Mouse (Mus musculus) spleen, adult 2 months (tissue): Measurements from ENCODE around the gene Brca1. TPM values are rescaled to one million over a fixed set of nuclear protein-coding genes. Genes with fewer than 3 reads are reported as not detected.

ENCODE experiments used
- DNase-seq, 2 experiments: peaks; one replicate each; pipeline versions ENCODE4 v3.0.0 to v3.0.0-alpha.2; 2012 to 2021; ENCODE audit warnings: low spot score in 2 of 2, low read depth in 1 of 2
- H3K27ac ChIP-seq: fragments of 200-500 bp; 2 replicates; pipeline ENCODE4 v1.5.1; 2012; ENCODE audit warnings: low read length, inconsistent platforms; ENCODE audit not compliant: insufficient read depth
- H3K27me3 ChIP-seq: fragments of 200-500 bp; 2 replicates; pipeline ENCODE4 v1.6.1; 2012; ENCODE audit warnings: mild to moderate bottlenecking, moderate library complexity, low read length, inconsistent platforms; ENCODE audit not compliant: control insufficient read depth, insufficient read depth
- H3K36me3 ChIP-seq: fragments of 200-500 bp; 2 replicates; pipeline ENCODE4 v1.6.1; 2012; ENCODE audit warnings: mild to moderate bottlenecking, low read length, inconsistent platforms; ENCODE audit not compliant: control insufficient read depth, insufficient read depth
- H3K4me1 ChIP-seq: fragments of 200-500 bp; 2 replicates; pipeline ENCODE4 v1.6.1; 2011; ENCODE audit warnings: inconsistent platforms; ENCODE audit not compliant: control insufficient read depth, insufficient read depth, insufficient read length
- H3K4me3 ChIP-seq: fragments of 200-500 bp; 2 replicates; pipeline ENCODE4 v1.5.1; 2011; ENCODE audit warnings: mild to moderate bottlenecking, inconsistent platforms; ENCODE audit not compliant: insufficient read depth, insufficient read length; ENCODE audit errors: extremely low read depth
- CTCF ChIP-seq: fragments of 200-500 bp; IDR thresholded peaks from 2 replicates; pipeline ENCODE4 v1.5.1; 2011; ENCODE audit warnings: mild to moderate bottlenecking, inconsistent platforms; ENCODE audit not compliant: insufficient read depth, insufficient read length, insufficient replicate concordance; ENCODE audit errors: extremely low read depth
- POLR2A ChIP-seq: fragments of 200-500 bp; IDR thresholded peaks from 2 replicates; pipeline ENCODE4 v1.6.1; 2011; ENCODE audit warnings: low read depth, low read length, inconsistent platforms
- WGBS: fragments of 180-500 bp; shearing (Covaris S2); methylation state at CpG from one replicate; pipeline ENCODE4 v1.1.7; 2018; 5-methylcytosine and 5-hydroxymethylcytosine counted together
- polyA plus RNA-seq: library from polyadenylated mRNA; depleted of rRNA; stranded (reverse); fragments of >200 nt; gene quantifications from 2 replicates; pipeline ENCODE4 v1.2.3, GENCODE M21; 2012

Brca1 gene
- polyA plus RNA-seq, 1 experiment: 1.5 TPM

DNA sequence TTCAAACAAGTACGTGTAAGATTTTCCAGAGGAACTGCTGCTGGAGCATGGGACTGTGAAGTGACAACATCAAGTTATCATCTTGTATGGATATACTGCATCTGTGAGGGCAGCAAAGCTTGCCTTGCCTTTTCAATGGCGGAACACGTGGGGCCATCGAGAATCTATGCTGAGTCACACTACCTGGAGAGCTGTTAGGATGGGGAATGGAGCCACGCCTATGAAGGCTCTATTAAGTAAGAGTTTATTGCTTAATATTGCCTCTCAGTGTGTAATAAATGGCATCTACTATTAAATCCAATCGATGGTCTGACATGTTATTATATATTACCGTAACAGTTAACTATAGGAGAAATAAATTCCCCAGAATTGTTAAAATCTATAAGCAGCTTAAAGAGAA is 44.7 kb downstream of the Brca1 start:
- no peak overlapping the region for H3K27ac ChIP-seq
- H3K36me3 ChIP-seq: peaks cover 2% of the 10 kb centered on the region; the same call in 1 of the 2 replicates
- H3K4me3 ChIP-seq: no peak overlapping the region
- H3K4me1 ChIP-seq: no peaks in the 10 kb centered on the region
- DNase-seq: no peak
- no peak for TF ChIP-seq POLR2A
- 92% methylated on average over 7 of the region's 7 CpGs for WGBS
- no peaks in the 10 kb centered on the region for H3K27me3 ChIP-seq

DNA sequence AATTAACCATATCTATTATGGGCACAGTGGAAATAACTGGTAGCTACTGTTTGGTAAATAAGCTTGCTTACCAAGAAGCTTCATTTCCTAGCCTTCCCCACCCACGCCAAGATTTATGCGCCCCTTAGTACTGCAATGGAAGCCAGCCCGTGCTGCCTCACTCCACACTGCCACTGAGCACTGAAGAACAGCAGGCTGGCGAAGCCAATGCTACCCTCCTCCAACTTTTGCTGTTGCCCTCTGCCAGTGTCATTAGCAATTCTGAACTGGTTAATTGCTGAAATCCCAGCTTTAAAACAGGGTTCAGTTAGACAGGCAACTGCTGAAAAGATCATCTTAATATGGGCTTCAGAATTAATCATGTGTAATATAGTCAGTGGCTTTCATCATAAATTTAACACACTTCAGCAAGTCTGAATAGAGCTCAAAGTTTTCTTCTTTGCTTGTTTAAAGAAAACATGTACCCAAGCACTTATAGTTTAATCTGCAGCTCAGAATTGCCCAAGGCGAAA is 45.4 kb downstream of the Brca1 start:
- Histone ChIP-seq H3K27ac (no peak overlapping the region), H3K36me3 (peaks cover 2% of the 10 kb centered on the region; the same call in 1 of the 2 replicates), H3K4me3 (no peak overlapping the region), H3K27me3 (no peaks in the 10 kb centered on the region), H3K4me1 (no peaks in the 10 kb centered on the region)
- TF ChIP-seq POLR2A: no peak
- no peak for TF ChIP-seq CTCF
- no peak for DNase-seq
- WGBS: 93% methylated on average over 5 of the region's 5 CpGs

DNA sequence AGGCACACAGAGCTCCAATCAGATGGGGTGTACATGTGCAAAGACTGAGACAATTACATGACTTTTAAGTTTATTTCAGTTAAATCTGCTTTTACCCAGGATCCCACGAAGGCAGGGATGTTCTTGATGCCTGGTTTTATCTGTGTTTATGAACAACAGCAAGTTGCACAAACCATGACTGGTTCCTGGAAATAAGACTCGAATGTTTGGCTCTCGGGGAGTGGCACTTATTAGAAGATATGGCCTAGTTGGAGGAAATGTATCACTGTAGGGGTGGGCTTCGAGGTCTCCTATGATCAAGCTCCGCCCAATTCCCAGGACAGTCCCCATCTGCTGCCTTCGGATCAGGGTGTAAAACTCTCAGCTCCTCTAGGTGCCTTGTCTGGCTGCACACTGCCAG is 65.6 kb downstream of the Brca1 start:
- Histone ChIP-seq H3K4me3 (no peak overlapping the region), H3K36me3 (no peaks in the 10 kb centered on the region), H3K27me3 (no peaks in the 10 kb centered on the region), H3K27ac (no peak overlapping the region), H3K4me1 (no peaks in the 10 kb centered on the region)
- DNase-seq: no peak
- TF ChIP-seq POLR2A: no peak
- no peak for TF ChIP-seq CTCF
- 83% methylated on average over 6 of the region's 6 CpGs for WGBS

DNA sequence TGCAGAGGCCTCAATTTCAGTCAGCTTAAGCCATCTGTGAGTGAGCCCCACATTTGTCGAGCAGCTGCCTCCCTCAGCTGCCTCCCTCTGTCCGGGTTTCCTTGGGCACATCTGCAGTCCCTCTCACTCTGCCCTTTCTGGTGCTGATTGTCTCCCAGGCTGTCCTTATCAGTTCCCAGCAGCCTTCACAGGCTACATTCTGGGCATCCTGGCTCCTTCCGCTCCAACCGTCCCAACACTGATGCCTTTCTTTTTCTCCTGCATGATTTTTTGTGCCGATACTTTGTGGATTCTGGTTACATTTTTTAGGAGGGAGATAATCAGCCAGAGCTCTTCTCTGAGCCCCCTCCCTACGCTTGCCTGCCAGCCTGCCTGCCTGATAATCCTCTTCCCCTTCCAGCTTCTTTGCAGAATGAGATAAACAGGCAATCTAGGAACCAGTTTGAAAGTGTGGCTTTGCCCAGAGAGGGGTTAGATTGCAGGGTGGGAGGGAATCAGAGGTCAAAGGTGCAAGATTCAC is 66.2 kb downstream of the Brca1 start:
- DNase-seq: no peak
- Histone ChIP-seq H3K36me3 (no peaks in the 10 kb centered on the region), H3K4me1 (no peaks in the 10 kb centered on the region), H3K27ac (no peak overlapping the region), H3K4me3 (no peak overlapping the region), H3K27me3 (no peaks in the 10 kb centered on the region)
- TF ChIP-seq CTCF: no peak
- TF ChIP-seq POLR2A: no peak
- WGBS: 70% methylated on average over 6 of the region's 6 CpGs

DNA sequence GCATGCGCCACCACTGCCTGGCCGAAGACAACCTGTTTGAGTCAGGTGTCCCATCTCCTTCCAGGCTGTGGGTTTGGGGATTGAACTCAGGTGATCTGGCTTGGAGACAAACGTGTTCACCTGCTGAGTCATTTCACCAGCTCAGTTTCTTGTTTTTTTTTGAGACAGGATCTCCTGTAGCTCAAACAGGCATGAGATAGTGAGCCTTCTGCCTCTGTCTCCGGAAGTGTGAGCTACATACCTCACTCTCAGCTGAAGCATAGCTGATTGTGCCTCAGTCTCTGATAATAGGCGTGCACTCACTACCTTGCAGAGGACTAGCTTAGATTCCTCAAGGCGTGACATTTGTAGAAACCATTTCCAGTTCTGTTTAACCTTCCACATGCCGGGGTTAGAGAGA is 66.9 kb downstream of the Brca1 start:
- no peak overlapping the region for H3K27ac ChIP-seq
- TF ChIP-seq CTCF (no peak), POLR2A (no peak)
- no peaks in the 10 kb centered on the region for H3K4me1 ChIP-seq
- no peak overlapping the region for H3K4me3 ChIP-seq
- H3K27me3 ChIP-seq: no peaks in the 10 kb centered on the region
- no peak for DNase-seq
- H3K36me3 ChIP-seq: no peaks in the 10 kb centered on the region
- 76% methylated on average over 7 of the region's 7 CpGs for WGBS

DNA sequence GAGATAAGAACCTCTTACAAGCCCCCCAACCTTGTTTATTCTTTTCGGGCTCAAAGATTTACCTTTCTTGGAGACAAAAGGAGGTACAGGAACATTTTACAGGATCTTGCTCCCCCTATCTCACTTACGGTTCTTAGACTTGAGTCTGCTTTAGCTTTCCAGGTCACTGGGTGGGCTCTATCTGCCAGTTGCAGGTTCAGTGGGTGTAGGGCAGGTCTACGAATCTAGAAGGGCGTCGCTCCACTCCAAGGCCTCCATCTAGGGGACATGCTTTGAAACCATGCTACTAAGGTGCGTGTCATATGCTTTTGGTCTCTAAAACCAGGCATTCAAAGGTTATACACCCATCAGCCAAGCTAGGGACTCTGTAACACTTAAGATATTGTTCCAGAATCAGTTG is 67.5 kb downstream of the Brca1 start:
- no peak for DNase-seq
- WGBS: 80% methylated on average over 6 of the region's 6 CpGs
- Histone ChIP-seq H3K27me3 (no peaks in the 10 kb centered on the region), H3K4me1 (no peaks in the 10 kb centered on the region), H3K36me3 (no peaks in the 10 kb centered on the region), H3K27ac (no peak overlapping the region), H3K4me3 (no peak overlapping the region)
- TF ChIP-seq POLR2A (no peak), CTCF (no peak)

DNA sequence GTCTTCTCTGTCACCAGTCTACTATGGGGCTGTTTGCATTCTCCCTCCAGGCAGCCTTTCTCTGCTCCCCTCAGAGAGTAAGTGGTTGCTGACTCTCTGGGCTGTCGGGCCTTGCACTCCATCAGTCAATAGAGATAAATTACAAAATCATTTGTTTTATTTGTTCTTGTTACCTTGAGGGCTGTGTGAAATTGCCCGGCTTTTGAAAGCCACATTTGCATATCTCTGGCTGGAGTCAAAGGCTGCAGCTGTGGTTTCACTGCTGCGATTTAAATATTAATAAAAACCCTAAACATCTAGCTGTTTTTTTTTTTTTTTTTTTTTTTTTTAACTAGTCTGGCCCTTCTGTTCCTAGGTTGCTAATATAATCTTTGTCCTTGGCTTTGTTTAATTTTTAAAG is 68.0 kb downstream of the Brca1 start:
- WGBS: 74% methylated on average over 3 of the region's 3 CpGs
- Histone ChIP-seq H3K4me3 (no peak overlapping the region), H3K4me1 (no peaks in the 10 kb centered on the region), H3K27me3 (no peaks in the 10 kb centered on the region), H3K27ac (no peak overlapping the region), H3K36me3 (no peaks in the 10 kb centered on the region)
- TF ChIP-seq CTCF: no peak
- no peak for DNase-seq
